Mouse (Mus musculus): ENCODE results near the gene Gm28372. TPM values are rescaled to one million over a fixed set of nuclear protein-coding genes. Genes with fewer than 3 reads are reported as not detected.
"Not testable (repeated sequence)": the region's sequence is repeated elsewhere in the genome, so short reads cannot be mapped to it uniquely, and the experiment has no call there.

Gm28372 gene
- total and polyA plus RNA-seq, 2 experiments from 2014 or later, result not detected

DNA sequence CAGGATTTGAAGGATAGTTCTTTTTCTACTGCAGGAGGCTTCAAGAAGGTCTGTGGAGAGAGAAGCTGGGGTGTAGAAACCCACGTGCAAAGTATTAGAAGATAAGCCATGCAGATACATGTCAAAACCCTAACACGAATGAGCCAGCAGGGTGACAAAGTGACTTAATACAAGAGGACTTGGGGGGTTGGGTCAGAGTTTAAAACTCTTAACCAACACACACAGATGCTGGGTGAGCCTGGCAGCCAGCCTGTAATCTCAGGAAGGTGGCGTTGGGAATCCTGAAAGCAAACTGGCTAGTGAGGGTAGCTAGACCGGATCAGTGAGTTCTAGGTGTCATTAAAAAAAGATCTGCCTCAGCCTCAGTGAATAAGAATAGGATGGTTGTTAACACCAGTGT is 37.7 kb upstream of the Gm28372 start:
- peaks cover 16% of the 10 kb centered on the region for H3K27me3 ChIP-seq (ENCODE audit: control insufficient read depth, insufficient read depth, low read length)
- TF ChIP-seq EP300 (IDR thresholded peaks at IDR 0.05; ENCODE audit: low read depth) (no peak), CTCF (IDR thresholded peaks at IDR 0.05; ENCODE audit: low read depth) (no peak)
- no peaks in the 10 kb centered on the region for H3K4me1 ChIP-seq (ENCODE audit: control insufficient read depth, insufficient read depth)
- no peak overlapping the region for H3K4me2 ChIP-seq (ENCODE audit: low read depth, low read length)
- no peak overlapping the region for H3K9ac ChIP-seq (replicated peaks; ENCODE audit: low read depth, low read length)
- no peaks in the 10 kb centered on the region for H3K9me3 ChIP-seq (replicated peaks; ENCODE audit: control insufficient read depth, low read length)
- WGBS, result 56% methylated on average over 4 of the region's 4 CpGs
- no peak overlapping the region for H3K27ac ChIP-seq (ENCODE audit: low read depth)
- H3K4me3 ChIP-seq (ENCODE audit: low read depth, low read length), result no peak overlapping the region
- no peak for DNase-seq (ENCODE audit: low spot score)
- H3K36me3 ChIP-seq (replicated peaks; ENCODE audit: control insufficient read depth, insufficient read depth, low read length), result no peaks in the 10 kb centered on the region
- ATAC-seq (ENCODE audit: insufficient read depth, low read depth), result no peak

DNA sequence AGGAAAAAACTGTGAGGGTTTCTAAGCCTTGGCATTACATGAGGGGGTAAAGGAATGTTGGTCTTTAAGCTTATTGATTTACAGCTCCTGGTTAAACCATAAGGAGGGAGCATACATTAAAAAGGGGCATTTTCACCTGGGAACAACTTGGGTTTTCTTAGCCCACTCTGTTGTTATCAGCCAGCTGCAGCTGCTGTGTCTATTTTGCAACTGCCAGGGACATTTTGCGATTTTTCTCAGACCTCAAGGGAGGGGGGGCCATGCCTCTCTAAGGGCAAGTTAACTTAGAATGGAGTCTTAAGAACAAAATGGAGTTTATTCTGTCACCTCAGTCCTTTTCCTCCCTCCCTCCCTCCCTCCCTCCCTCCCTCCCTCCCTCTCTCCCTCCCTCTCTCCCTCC is 32.0 kb upstream of the Gm28372 start:
- DNase-seq (ENCODE audit: low spot score), result not testable (repeated sequence)
- 28% methylated on average over 1 of the region's 1 CpGs for WGBS

GRCm38 (mm10) chr2:130374951-130375350 is 30.1 kb upstream of the Gm28372 start:
- no peak for DNase-seq (ENCODE audit: low spot score)
- no peaks in the 10 kb centered on the region for H3K36me3 ChIP-seq (replicated peaks; ENCODE audit: control insufficient read depth, insufficient read depth, low read length)
- TF ChIP-seq CTCF (IDR thresholded peaks at IDR 0.05; ENCODE audit: low read depth) (no peak), EP300 (IDR thresholded peaks at IDR 0.05; ENCODE audit: low read depth) (no peak)
- H3K4me2 ChIP-seq (ENCODE audit: low read depth, low read length), result no peak overlapping the region
- H3K4me3 ChIP-seq (ENCODE audit: low read depth, low read length), result no peak overlapping the region
- H3K9ac ChIP-seq (replicated peaks; ENCODE audit: low read depth, low read length), result no peak overlapping the region
- H3K9me3 ChIP-seq (replicated peaks; ENCODE audit: control insufficient read depth, low read length), result no peaks in the 10 kb centered on the region
- no peak for ATAC-seq (ENCODE audit: insufficient read depth, low read depth)
- WGBS, result 62% methylated on average over 4 of the region's 4 CpGs
- no peaks in the 10 kb centered on the region for H3K4me1 ChIP-seq (ENCODE audit: control insufficient read depth, insufficient read depth)
- no peak overlapping the region for H3K27ac ChIP-seq (ENCODE audit: low read depth)
- H3K27me3 ChIP-seq (ENCODE audit: control insufficient read depth, insufficient read depth, low read length), result no peaks in the 10 kb centered on the region

More for the DNA sequence above, 32.0 kb upstream of the Gm28372 start:
- not testable (repeated sequence) for H3K36me3 ChIP-seq (replicated peaks; ENCODE audit: control insufficient read depth, insufficient read depth, low read length); H3K4me2 ChIP-seq (ENCODE audit: low read depth, low read length); H3K27me3 ChIP-seq (ENCODE audit: control insufficient read depth, insufficient read depth, low read length); H3K9ac ChIP-seq (replicated peaks; ENCODE audit: low read depth, low read length); H3K4me3 ChIP-seq (ENCODE audit: low read depth, low read length); ATAC-seq (ENCODE audit: insufficient read depth, low read depth); H3K9me3 ChIP-seq (replicated peaks; ENCODE audit: control insufficient read depth, low read length); H3K27ac ChIP-seq (ENCODE audit: low read depth); H3K4me1 ChIP-seq (ENCODE audit: control insufficient read depth, insufficient read depth)

DNA sequence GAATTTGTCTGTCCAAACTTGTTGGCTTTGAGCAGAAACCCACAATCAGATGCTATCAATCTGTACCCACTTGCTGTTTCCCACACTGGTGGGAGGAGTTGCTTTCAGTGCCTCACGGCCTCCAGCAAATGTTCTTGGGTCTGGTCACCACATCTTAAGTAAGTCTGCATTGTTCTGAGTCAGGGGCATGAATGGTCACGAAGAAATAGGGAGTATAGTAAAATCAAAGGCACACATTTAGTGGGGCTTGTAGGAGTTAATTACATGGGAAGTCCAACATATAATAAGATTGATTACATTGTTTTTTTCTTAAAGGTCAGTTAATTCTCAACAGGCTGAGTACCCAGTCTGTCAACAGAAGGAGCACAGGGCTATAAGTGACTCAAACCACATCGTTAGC is 21.8 kb upstream of the Gm28372 start:
- H3K4me1 ChIP-seq (ENCODE audit: control insufficient read depth, insufficient read depth), result no peaks in the 10 kb centered on the region
- WGBS, result 61% methylated on average over 3 of the region's 3 CpGs

GRCm38 (mm10) chr2:130383895-130384294 is 21.1 kb upstream of the Gm28372 start:
- ATAC-seq (ENCODE audit: insufficient read depth, low read depth) (no peak), DNase-seq (ENCODE audit: low spot score) (no peak)
- Histone ChIP-seq H3K9ac (replicated peaks; ENCODE audit: low read depth, low read length) (no peak overlapping the region), H3K9me3 (replicated peaks; ENCODE audit: control insufficient read depth, low read length) (no peaks in the 10 kb centered on the region), H3K4me1 (ENCODE audit: control insufficient read depth, insufficient read depth) (no peaks in the 10 kb centered on the region), H3K36me3 (replicated peaks; ENCODE audit: control insufficient read depth, insufficient read depth, low read length) (no peaks in the 10 kb centered on the region), H3K4me2 (ENCODE audit: low read depth, low read length) (no peak overlapping the region), H3K27ac (ENCODE audit: low read depth) (no peak overlapping the region), H3K4me3 (ENCODE audit: low read depth, low read length) (no peak overlapping the region), H3K27me3 (ENCODE audit: control insufficient read depth, insufficient read depth, low read length) (0 out of 2 replicates have a peak, but pooled peaks cover 7% of the 10 kb centered on the region)
- TF ChIP-seq CTCF (IDR thresholded peaks at IDR 0.05; ENCODE audit: low read depth), result no peak
- TF ChIP-seq EP300 (IDR thresholded peaks at IDR 0.05; ENCODE audit: low read depth), result no peak
- 68% methylated on average over 6 of the region's 6 CpGs for WGBS

More for the DNA sequence above, 21.8 kb upstream of the Gm28372 start:
- H3K27ac ChIP-seq (ENCODE audit: low read depth), result no peak overlapping the region
- DNase-seq (ENCODE audit: low spot score) (no peak), ATAC-seq (ENCODE audit: insufficient read depth, low read depth) (no peak)
- no peaks in the 10 kb centered on the region for H3K36me3 ChIP-seq (replicated peaks; ENCODE audit: control insufficient read depth, insufficient read depth, low read length)
- H3K9ac ChIP-seq (replicated peaks; ENCODE audit: low read depth, low read length), result no peak overlapping the region
- 0 out of 2 replicates have a peak, but pooled peaks cover 7% of the 10 kb centered on the region for H3K27me3 ChIP-seq (ENCODE audit: control insufficient read depth, insufficient read depth, low read length)
- H3K4me2 ChIP-seq (ENCODE audit: low read depth, low read length), result no peak overlapping the region
- TF ChIP-seq EP300 (IDR thresholded peaks at IDR 0.05; ENCODE audit: low read depth), result no peak
- TF ChIP-seq CTCF (IDR thresholded peaks at IDR 0.05; ENCODE audit: low read depth), result no peak
- no peak overlapping the region for H3K4me3 ChIP-seq (ENCODE audit: low read depth, low read length)
- H3K9me3 ChIP-seq (replicated peaks; ENCODE audit: control insufficient read depth, low read length), result no peaks in the 10 kb centered on the region

DNA sequence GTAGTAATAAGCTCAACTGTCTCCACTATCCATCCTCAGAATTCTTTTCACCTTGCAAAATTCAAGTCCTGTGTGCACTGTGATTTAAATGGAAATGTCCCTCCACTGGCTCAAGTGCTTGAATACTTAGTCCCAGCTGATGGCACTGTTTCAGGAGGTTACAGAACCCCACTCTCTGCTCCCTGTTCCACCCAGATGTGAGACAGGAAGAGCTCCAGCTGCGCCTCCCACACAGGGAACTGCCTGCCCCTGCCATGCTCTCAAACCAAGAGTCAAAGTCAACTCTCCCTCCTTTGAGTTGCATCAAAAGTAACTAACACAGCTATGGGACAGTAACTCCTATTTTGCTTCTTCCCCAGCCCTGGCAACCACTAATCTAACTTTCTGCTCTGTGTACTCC is 18.8 kb upstream of the Gm28372 start:
- 60% methylated on average over 1 of the region's 1 CpGs for WGBS
- Histone ChIP-seq H3K4me1 (ENCODE audit: control insufficient read depth, insufficient read depth) (no peaks in the 10 kb centered on the region), H3K36me3 (replicated peaks; ENCODE audit: control insufficient read depth, insufficient read depth, low read length) (no peaks in the 10 kb centered on the region), H3K27me3 (ENCODE audit: control insufficient read depth, insufficient read depth, low read length) (0 out of 2 replicates have a peak, but pooled peaks cover 6% of the 10 kb centered on the region), H3K9me3 (replicated peaks; ENCODE audit: control insufficient read depth, low read length) (no peaks in the 10 kb centered on the region), H3K4me3 (ENCODE audit: low read depth, low read length) (no peak overlapping the region), H3K9ac (replicated peaks; ENCODE audit: low read depth, low read length) (no peak overlapping the region), H3K4me2 (ENCODE audit: low read depth, low read length) (no peak overlapping the region), H3K27ac (ENCODE audit: low read depth) (no peak overlapping the region)
- DNase-seq (ENCODE audit: low spot score) (no peak), ATAC-seq (ENCODE audit: insufficient read depth, low read depth) (no peak)
- no peak for TF ChIP-seq EP300 (IDR thresholded peaks at IDR 0.05; ENCODE audit: low read depth)

All from heart, postnatal 0 days (tissue).